Mouse (Mus musculus) thymus, postnatal 25 days (tissue): ENCODE results near the gene Ccdc57.
"Not testable (repeated sequence)": the region's sequence is repeated elsewhere in the genome, so short reads cannot be mapped to it uniquely, and the experiment has no call there.

Experiments used
- DNase-seq: peaks from one replicate; pipeline ENCODE4 v3.0.0; 2022

Ccdc57 gene

GRCm38 (mm10) chr11:120850331-120851030 lies 82.2 kb downstream of the Ccdc57 start:
- DNase-seq = no peak

- DNase-seq = no peak
These were observed 85.8 kb downstream of the Ccdc57 start for GRCm38 (mm10) chr11:120846725-120847475.

GRCm38 (mm10) chr11:120844329-120844728 lies 88.3 kb downstream of the Ccdc57 start:
- DNase-seq = no peak

- DNase-seq = no peak
These were observed 99.0 kb downstream of the Ccdc57 start for GRCm38 (mm10) chr11:120833555-120834280.

- not testable (repeated sequence) for DNase-seq
These were observed 99.7 kb downstream of the Ccdc57 start for GRCm38 (mm10) chr11:120832962-120833361.

GRCm38 (mm10) chr11:120831659-120832440 lies 100.8 kb downstream of the Ccdc57 start:
- no peak for DNase-seq

GRCm38 (mm10) chr11:120830686-120831085 lies 102.0 kb downstream of the Ccdc57 start:
- DNase-seq = no peak

- no peak for DNase-seq
These were observed 102.7 kb downstream of the Ccdc57 start for GRCm38 (mm10) chr11:120829757-120830532.

GRCm38 (mm10) chr11:120828416-120828815 lies 104.3 kb downstream of the Ccdc57 start:
- no peak for DNase-seq

- DNase-seq = no peak
These were observed 106.4 kb downstream of the Ccdc57 start for GRCm38 (mm10) chr11:120826016-120826953.

- peak; percentile 19 for DNase-seq
These were observed 107.3 kb downstream of the Ccdc57 start for GRCm38 (mm10) chr11:120825289-120825863.

GRCm38 (mm10) chr11:120824787-120825288 lies 107.8 kb downstream of the Ccdc57 start:
- no peak for DNase-seq

GRCm38 (mm10) chr11:120823956-120824786 lies 108.5 kb downstream of the Ccdc57 start, which contains the start of gene Fasn:
Gene Fasn, minus strand, starts transcription at chr11:120824547.
- peak; percentile 96 for DNase-seq

- no peak for DNase-seq
These were observed 109.1 kb downstream of the Ccdc57 start for GRCm38 (mm10) chr11:120823551-120823947.

GRCm38 (mm10) chr11:120822831-120823550 lies 109.7 kb downstream of the Ccdc57 start:
- DNase-seq = peak; percentile 31

GRCm38 (mm10) chr11:120822321-120822720 lies 110.4 kb downstream of the Ccdc57 start:
- no peak for DNase-seq

- DNase-seq = no peak
These were observed 111.4 kb downstream of the Ccdc57 start for GRCm38 (mm10) chr11:120821076-120821922.
